Mouse (Mus musculus): ENCODE data around the gene Fam193a.

DNA sequence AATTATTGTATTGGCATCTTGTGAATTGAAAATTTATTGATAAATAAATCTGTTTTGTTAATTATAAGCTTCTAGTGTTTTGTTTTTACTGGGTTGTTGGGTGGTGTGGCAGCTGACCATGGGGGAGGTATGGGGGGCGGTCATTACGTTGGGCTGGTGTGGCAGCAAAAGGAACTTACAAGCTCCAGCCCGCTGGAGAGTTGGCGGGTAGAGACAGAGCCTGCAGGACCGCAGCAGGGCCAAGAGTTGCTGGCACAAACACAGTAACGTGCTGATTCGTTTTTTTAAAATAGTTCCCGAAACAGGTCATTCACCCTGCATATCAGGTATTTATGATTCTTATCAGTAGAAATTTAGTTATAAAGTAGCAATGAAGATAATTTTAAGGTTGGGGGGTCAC is 23.5 kb downstream of the Fam193a start:
- TF ChIP-seq TAL1 (IDR thresholded peaks at IDR 0.05; ENCODE audit: low read length) = no peak
- TF ChIP-seq GATA1 (IDR thresholded peaks at IDR 0.05; ENCODE audit: low read length) = no peak

Measured in erythroblast, embryonic 14.5 days (primary cell).